In genomic region chr17:51645866-51646265, GRCm38 (mm10) we compare ENCODE assay signal across 17 mouse cellular contexts.
"Had no signal": no experiment of that assay in that cellular context is flagged by ENCODE, and none has a peak within 500 bp of the region (broad histone marks: within the 10 kb centered on the region; RNA-seq: fewer than 3 reads in every experiment).

No protein-coding gene starts in this region.

- H3K9ac ChIP-seq: lung, embryonic 14.5 days; midbrain, embryonic 12.5 days; neural tube, embryonic 13.5 days; neural tube, embryonic 15.5 days had no signal

- H3K27me3 ChIP-seq: midbrain, embryonic 12.5 days; neural tube, embryonic 13.5 days; neural tube, embryonic 15.5 days had no signal

- ATAC-seq: midbrain, embryonic 16.5 days had no signal

- H3K36me3 ChIP-seq: midbrain, embryonic 12.5 days; neural tube, embryonic 13.5 days; neural tube, embryonic 15.5 days had no signal

- DNase-seq: lung, adult 18-20 months; lung, embryonic 14.5 days; lung, postnatal 10 days; lung, postnatal 4 days; midbrain, embryonic 14.5 days; retina, postnatal 1 day; right cerebral cortex, postnatal 25 days; right cerebral cortex, postnatal 4 days; spleen, adult 18-20 months; thymus, adult 2 months; thymus, postnatal 25 days; thymus, postnatal 4 days had no signal

- H3K4me2 ChIP-seq: lung, embryonic 14.5 days; midbrain, embryonic 12.5 days; neural tube, embryonic 13.5 days; neural tube, embryonic 15.5 days had no signal

- H3K4me3 ChIP-seq: midbrain, embryonic 12.5 days; myocyte; neural tube, embryonic 13.5 days; neural tube, embryonic 15.5 days had no signal

- H3K4me1 ChIP-seq: midbrain, embryonic 12.5 days; neural tube, embryonic 13.5 days; neural tube, embryonic 15.5 days had no signal

- H3K9me3 ChIP-seq: midbrain, embryonic 12.5 days; neural tube, embryonic 13.5 days; neural tube, embryonic 15.5 days had no signal

- H3K27ac ChIP-seq: midbrain, embryonic 12.5 days; neural tube, embryonic 13.5 days; neural tube, embryonic 15.5 days had no signal
